Mouse (Mus musculus): ENCODE data around the gene A030005K14Rik. TPM values are rescaled to one million over a fixed set of nuclear protein-coding genes. Genes with fewer than 3 reads are reported as not detected.

The A030005K14Rik gene
- not detected in 2 replicates for polyA plus RNA-seq (2012)

DNA sequence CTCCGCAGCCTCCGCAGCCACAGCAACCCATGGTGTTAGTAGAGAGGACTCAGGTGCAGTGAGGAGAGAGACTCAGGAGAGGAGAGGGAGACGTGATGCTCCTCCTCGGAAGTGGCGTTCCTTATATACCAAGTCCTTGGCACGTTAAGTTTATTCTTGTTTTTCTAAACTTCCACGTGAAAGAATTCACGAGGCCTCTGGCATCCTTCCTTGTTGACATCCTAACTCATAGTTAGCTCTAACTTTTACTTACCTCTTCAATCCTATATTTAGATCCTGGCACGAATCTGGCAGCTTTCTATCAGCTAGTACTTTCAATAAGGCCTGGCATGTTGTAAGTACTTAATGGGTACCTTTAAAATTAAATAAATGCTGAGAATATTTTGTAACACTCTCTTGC is at the start of gene A030005K14Rik:
Gene A030005K14Rik (minus strand): TSS at position 101 of the 400 bp plus-strand sequence.

DNA sequence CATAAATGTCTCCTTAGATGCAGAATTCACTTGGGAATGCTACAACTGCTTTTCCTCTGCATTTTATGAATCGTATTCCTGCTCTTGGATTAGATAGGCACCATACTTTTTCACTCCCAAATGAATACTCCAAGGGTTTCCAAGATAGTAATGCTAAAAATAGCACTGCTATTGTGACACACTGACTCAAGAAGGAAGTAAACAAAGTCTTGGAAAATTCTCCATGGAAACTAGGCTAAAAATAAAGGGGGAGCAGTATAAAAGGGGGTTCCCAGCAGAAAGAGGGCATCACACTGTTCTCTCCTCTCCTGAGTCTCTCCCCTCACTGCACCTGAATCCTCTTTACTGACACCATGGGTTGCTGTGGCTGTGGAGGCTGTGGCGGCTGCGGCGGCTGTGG is 1.5 kb upstream of the A030005K14Rik start, which contains the start of gene Krtap28-13:
Gene Krtap28-13 (plus strand): TSS at position 288 of the 400 bp plus-strand sequence.

DNA sequence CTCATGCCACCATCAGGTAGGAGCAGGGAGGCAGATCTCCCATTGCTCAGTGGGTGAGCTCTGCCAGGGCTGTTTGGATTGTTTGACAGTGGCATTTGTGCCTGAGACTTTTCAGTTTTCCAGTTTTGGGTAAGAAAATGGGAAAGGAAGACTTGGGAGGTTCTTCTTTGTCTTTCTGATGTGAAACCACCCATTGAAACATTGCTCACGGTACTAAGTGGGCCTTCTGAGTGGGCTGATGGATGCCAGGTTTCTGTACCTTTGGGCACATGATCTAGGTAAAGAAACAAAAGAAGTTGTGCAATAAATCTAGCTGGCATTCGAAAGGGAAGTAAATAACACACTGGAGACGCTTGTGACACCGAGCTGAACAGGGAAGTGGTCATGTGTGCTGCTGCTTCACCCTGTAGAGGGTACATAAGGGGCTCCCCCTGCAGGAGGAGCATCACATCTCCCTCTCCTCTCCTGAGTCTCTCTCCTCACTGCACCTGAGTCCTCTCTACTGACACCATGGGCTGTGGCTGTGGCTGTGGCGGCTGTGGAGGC is 14.2 kb downstream of the A030005K14Rik start, which contains the start of gene Gm47969:
Gene Gm47969 (plus strand): TSS at position 51 of the 546 bp plus-strand sequence.

DNA sequence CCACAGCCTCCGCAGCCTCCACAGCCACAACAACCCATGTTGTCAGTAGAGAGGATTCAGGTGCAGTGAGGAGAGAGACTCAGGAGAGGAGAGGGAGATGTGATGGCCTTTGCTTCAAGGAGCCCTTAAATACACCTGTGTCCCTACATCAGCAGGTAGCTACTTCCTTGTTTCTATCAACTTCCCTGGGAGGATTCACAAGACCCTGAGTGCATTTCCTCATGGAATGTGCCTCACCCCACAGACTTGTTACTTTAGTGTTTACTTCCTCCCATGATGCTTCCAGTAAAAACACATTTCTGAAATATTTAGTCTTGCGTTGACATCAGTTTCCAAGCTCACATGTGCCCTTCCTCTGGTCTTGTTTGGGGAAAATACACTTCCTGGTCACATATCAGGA is 16.8 kb downstream of the A030005K14Rik start, which contains the start of gene Krtap28-10:
Gene Krtap28-10 (minus strand): TSS at position 101 of the 400 bp plus-strand sequence.

DNA sequence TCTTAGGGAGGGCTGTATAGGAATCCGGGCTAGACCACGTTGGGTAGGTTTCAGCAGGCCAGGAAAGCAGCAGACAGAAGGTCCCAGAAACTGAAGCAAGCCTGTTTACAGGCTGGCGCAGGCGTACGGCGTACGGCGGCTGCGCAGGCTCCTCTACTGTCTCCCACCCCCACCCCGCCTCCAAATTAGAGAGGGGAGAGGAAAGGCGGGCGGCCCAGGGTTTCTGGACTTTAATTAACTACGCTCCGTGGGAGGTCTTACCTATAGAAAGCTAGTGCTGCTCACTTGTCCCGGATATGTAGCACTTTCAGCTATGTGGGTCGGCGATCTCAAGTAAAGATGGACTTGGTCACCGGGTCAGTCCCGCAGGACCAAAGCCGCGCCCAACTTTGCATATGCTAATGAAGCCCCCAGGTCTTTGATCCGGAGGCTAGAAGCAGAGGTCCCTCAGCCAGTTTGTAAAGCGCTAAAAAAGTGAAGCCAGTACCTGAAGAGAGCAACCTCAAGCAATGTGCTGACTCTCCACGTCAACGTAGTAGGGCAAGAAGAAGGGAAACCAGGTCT is 21.0 kb downstream of the A030005K14Rik start, which contains the start of gene Slc19a3:
Gene Slc19a3 (minus strand): TSS at position 340 of the 564 bp plus-strand sequence.

Other genes with a start within 250 kb of the A030005K14Rik start
- 7.2 and 7.8 TPM in 2 replicates for gene Agfg1, start 219.9 kb downstream of the A030005K14Rik start, polyA plus RNA-seq (2012)
- 0.11 TPM in 1 of 2 replicates, not detected in the other for gene A030005L19Rik, start 146.1 kb downstream of the A030005K14Rik start, polyA plus RNA-seq (2012)
- gene A030014E15Rik, start 134.5 kb downstream of the A030005K14Rik start, polyA plus RNA-seq (2012), result not detected in 2 replicates
- not detected in 2 replicates for gene Gm6217, start 128.0 kb downstream of the A030005K14Rik start, polyA plus RNA-seq (2012)
- gene A030003K21Rik, start 116.0 kb downstream of the A030005K14Rik start, polyA plus RNA-seq (2012), result not detected in 2 replicates
- not detected in 2 replicates for gene Gm7544, start 103.4 kb downstream of the A030005K14Rik start, polyA plus RNA-seq (2012)
- not detected in 2 replicates for gene Gm47955, start 99.1 kb downstream of the A030005K14Rik start, polyA plus RNA-seq (2012)
- not detected in 2 replicates for gene Gm47959, start 58.8 kb downstream of the A030005K14Rik start, polyA plus RNA-seq (2012)
- not detected in 2 replicates for gene Slc19a3, start 20.9 kb downstream of the A030005K14Rik start, polyA plus RNA-seq (2012)
- not detected in 2 replicates for gene Krtap28-10, start 16.9 kb downstream of the A030005K14Rik start, polyA plus RNA-seq (2012)
- not detected in 2 replicates for gene Gm47969, start 14.4 kb downstream of the A030005K14Rik start, polyA plus RNA-seq (2012)
- not detected in 2 replicates for gene Krtap28-13, start 1.6 kb upstream of the A030005K14Rik start, polyA plus RNA-seq (2012)
- gene Ccl20, start 57.4 kb upstream of the A030005K14Rik start, polyA plus RNA-seq (2012), result not detected in 2 replicates
- not detected in 2 replicates for gene Daw1, start 100.4 kb upstream of the A030005K14Rik start, polyA plus RNA-seq (2012)